Mouse (Mus musculus): Measurements from ENCODE around the gene Tmtc1. TPM values are rescaled to one million over a fixed set of nuclear protein-coding genes. Genes with fewer than 3 reads are reported as not detected.

The Tmtc1 gene
- polyA plus RNA-seq, 1 experiment from 2014 or later, result 3.8 TPM

DNA sequence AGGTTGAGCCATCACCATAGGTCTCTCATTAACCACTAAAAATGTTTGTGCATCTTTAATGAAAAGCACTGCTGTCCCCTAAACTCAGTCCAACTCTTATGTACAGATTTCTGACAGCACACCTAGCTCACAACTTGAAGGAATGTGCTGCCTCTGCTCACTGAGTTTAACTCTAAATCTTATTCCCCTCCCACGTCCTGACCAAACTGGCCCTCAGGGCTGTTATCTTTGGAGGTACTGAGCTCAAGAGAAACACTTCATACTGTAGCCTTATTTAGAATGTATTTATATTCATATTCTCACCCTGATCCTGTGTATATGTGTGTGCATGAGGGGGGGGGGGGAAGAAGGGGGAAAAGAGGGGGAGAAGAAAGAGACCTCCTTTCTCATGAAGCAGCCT is 236.7 kb downstream of the Tmtc1 start:
- Histone ChIP-seq H3K27me3 (ENCODE audit: control insufficient read depth, insufficient read depth, low read length) (no peaks in the 10 kb centered on the region), H3K4me2 (ENCODE audit: low read length) (no peak overlapping the region), H3K4me3 (ENCODE audit: control insufficient read depth in 1 of 2, insufficient read depth in 1 of 2, low read depth in 1 of 2, low read length in 2 of 2) (no peak overlapping the region), H3K9ac (ENCODE audit: low read length) (no peak overlapping the region), H3K36me3 (ENCODE audit: control insufficient read depth, insufficient read depth, low read length) (peaks cover 30% of the 10 kb centered on the region), H3K9me3 (ENCODE audit: control insufficient read depth, low read length) (no peaks in the 10 kb centered on the region), H3K27ac (replicated peaks in 1 of 2; ENCODE audit: control insufficient read depth in 1 of 2, insufficient read depth in 1 of 2, low read depth in 2 of 2, low read length in 2 of 2) (no peak overlapping the region), H3K4me1 (ENCODE audit: control insufficient read depth in 2 of 2, insufficient read depth in 2 of 2, low read length in 2 of 2) (peaks cover 0 to 16% of the 10 kb centered on the region in 2 experiments; a peak in 2 of 4 replicates)
- 39% methylated on average over 1 of the region's 1 CpGs for WGBS
- ATAC-seq (ENCODE audit: insufficient number of reproducible peaks, insufficient read depth, low FRiP score, low read depth), result no peak

DNA sequence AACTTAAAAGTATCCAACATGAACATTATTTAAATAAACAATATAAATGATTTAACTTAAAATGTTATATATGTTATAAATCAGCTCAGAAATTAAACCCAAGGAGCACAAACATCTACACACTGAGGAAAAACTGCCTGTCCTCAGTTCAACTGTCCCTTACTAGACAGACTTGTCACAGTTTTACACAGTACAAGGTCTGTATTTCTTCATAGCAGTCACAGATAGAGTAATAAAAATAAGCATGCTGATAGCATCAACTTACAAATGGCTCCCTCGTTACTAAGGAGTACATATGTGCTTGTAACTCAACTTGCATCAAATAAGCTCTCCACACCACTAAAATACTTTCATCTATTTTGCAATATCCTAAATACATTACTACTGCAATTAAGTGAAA is 239.1 kb downstream of the Tmtc1 start:
- Histone ChIP-seq H3K27me3 (ENCODE audit: control insufficient read depth, insufficient read depth, low read length) (no peaks in the 10 kb centered on the region), H3K27ac (replicated peaks in 1 of 2; ENCODE audit: control insufficient read depth in 1 of 2, insufficient read depth in 1 of 2, low read depth in 2 of 2, low read length in 2 of 2) (no peak overlapping the region), H3K4me3 (ENCODE audit: control insufficient read depth in 1 of 2, insufficient read depth in 1 of 2, low read depth in 1 of 2, low read length in 2 of 2) (no peak overlapping the region), H3K4me1 (ENCODE audit: control insufficient read depth in 2 of 2, insufficient read depth in 2 of 2, low read length in 2 of 2) (peaks cover 0 to 11% of the 10 kb centered on the region in 2 experiments; a peak in 2 of 4 replicates), H3K9ac (ENCODE audit: low read length) (no peak overlapping the region), H3K4me2 (ENCODE audit: low read length) (no peak overlapping the region), H3K9me3 (ENCODE audit: control insufficient read depth, low read length) (no peaks in the 10 kb centered on the region), H3K36me3 (ENCODE audit: control insufficient read depth, insufficient read depth, low read length) (peaks cover 51% of the 10 kb centered on the region)
- ATAC-seq (ENCODE audit: insufficient number of reproducible peaks, insufficient read depth, low FRiP score, low read depth), result no peak
- 78% methylated on average over 1 of the region's 1 CpGs for WGBS

DNA sequence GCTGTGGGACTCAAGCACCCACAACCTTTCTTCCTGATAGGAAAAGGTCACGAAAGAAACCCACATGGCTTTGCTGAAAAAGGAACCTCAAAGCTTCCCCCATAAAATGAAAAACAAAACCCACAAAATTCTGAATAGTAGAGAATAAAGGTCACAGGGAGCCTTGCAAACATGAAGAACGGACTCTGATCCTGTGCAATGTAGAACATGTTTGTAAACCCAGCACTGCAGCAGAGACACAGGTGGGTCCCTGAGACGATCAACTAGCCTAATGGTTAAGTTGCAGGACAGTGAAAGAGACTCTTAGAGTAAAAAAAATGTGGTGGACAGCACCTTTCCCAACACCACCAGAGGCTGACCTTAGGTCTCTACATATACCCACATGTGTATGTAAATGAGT is 244.5 kb downstream of the Tmtc1 start:
- WGBS, result 91% methylated on average over 3 of the region's 3 CpGs

DNA sequence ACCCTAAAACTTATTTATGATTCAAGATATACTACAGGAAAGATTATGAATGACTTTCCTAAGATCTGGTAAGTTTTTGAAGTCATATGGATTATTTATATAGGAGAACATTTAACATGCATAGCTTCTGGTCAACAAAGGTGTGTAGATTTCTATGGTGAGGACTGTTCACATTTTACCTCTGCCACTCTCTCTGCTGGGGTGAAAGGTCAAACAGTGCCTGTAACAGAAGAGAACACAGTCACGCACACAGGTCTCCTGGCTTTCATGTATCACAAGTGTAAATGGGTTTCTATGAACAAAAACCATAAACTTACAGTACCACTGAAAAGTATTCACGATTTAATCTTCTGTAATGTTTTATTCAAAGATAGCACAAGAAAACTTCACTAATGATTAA is 245.0 kb downstream of the Tmtc1 start:
- no peak overlapping the region for H3K9ac ChIP-seq (ENCODE audit: low read length)
- no peak overlapping the region for H3K4me3 ChIP-seq (ENCODE audit: control insufficient read depth in 1 of 2, insufficient read depth in 1 of 2, low read depth in 1 of 2, low read length in 2 of 2)
- H3K36me3 ChIP-seq (ENCODE audit: control insufficient read depth, insufficient read depth, low read length), result peaks cover 89% of the 10 kb centered on the region
- H3K9me3 ChIP-seq (ENCODE audit: control insufficient read depth, low read length), result no peaks in the 10 kb centered on the region
- no peak overlapping the region for H3K27ac ChIP-seq (replicated peaks in 1 of 2; ENCODE audit: control insufficient read depth in 1 of 2, insufficient read depth in 1 of 2, low read depth in 2 of 2, low read length in 2 of 2)
- no peak overlapping the region for H3K4me2 ChIP-seq (ENCODE audit: low read length)
- ATAC-seq (ENCODE audit: insufficient number of reproducible peaks, insufficient read depth, low FRiP score, low read depth), result no peak
- H3K4me1 ChIP-seq (ENCODE audit: control insufficient read depth in 2 of 2, insufficient read depth in 2 of 2, low read length in 2 of 2), result no peaks in the 10 kb centered on the region
- 88% methylated on average over 2 of the region's 2 CpGs for WGBS
- no peaks in the 10 kb centered on the region for H3K27me3 ChIP-seq (ENCODE audit: control insufficient read depth, insufficient read depth, low read length)

More for the DNA sequence above, 244.5 kb downstream of the Tmtc1 start:
- H3K4me1 ChIP-seq (ENCODE audit: control insufficient read depth in 2 of 2, insufficient read depth in 2 of 2, low read length in 2 of 2), result no peaks in the 10 kb centered on the region
- H3K27me3 ChIP-seq (ENCODE audit: control insufficient read depth, insufficient read depth, low read length), result no peaks in the 10 kb centered on the region
- H3K36me3 ChIP-seq (ENCODE audit: control insufficient read depth, insufficient read depth, low read length), result peaks cover 85% of the 10 kb centered on the region
- H3K27ac ChIP-seq (replicated peaks in 1 of 2; ENCODE audit: control insufficient read depth in 1 of 2, insufficient read depth in 1 of 2, low read depth in 2 of 2, low read length in 2 of 2), result no peak overlapping the region
- no peak overlapping the region for H3K4me3 ChIP-seq (ENCODE audit: control insufficient read depth in 1 of 2, insufficient read depth in 1 of 2, low read depth in 1 of 2, low read length in 2 of 2)
- H3K9ac ChIP-seq (ENCODE audit: low read length), result no peak overlapping the region
- H3K9me3 ChIP-seq (ENCODE audit: control insufficient read depth, low read length), result no peaks in the 10 kb centered on the region
- no peak overlapping the region for H3K4me2 ChIP-seq (ENCODE audit: low read length)
- no peak for ATAC-seq (ENCODE audit: insufficient number of reproducible peaks, insufficient read depth, low FRiP score, low read depth)

DNA sequence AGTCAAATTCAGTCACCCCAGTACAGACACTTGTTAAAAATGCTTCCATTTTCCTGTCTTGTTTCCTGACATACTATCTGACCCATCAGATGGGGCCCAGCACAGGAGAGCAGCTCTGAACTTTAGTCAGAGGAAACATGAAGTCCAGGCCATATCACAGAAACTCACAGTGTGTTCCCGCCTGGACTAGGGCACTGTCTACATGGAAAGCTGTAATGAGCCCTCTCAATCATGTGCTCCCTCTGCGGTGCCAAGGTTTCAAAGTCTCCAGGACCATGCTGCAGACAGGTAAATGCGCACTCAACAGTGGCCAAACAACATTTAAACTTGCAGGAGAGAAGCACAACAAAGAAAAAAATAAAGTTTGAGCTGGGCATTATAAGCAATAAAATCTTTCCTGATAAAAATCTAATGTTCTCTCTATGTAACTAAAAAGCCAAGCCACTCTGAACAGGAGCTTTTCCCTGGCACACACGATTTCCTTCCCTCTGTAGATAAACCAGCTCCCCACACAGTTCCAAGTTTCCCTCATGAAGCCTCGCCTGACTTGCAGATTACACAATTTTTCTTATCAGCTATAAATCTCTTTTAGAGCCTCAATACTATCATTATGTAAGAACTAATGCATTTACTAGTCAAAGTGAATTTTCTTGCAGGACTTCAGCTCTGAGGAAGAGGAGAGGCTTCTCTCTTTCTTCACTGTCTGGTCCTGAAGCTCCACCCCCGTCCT is 250.1 kb downstream of the Tmtc1 start:
- no peaks in the 10 kb centered on the region for H3K27me3 ChIP-seq (ENCODE audit: control insufficient read depth, insufficient read depth, low read length)
- no peaks in the 10 kb centered on the region for H3K9me3 ChIP-seq (ENCODE audit: control insufficient read depth, low read length)
- H3K36me3 ChIP-seq (ENCODE audit: control insufficient read depth, insufficient read depth, low read length), result peaks cover 89% of the 10 kb centered on the region
- no peaks in the 10 kb centered on the region for H3K4me1 ChIP-seq (ENCODE audit: control insufficient read depth in 2 of 2, insufficient read depth in 2 of 2, low read length in 2 of 2)
- no peak overlapping the region for H3K4me2 ChIP-seq (ENCODE audit: low read length)
- H3K27ac ChIP-seq (replicated peaks in 1 of 2; ENCODE audit: control insufficient read depth in 1 of 2, insufficient read depth in 1 of 2, low read depth in 2 of 2, low read length in 2 of 2), result no peak overlapping the region
- no peak overlapping the region for H3K9ac ChIP-seq (ENCODE audit: low read length)
- WGBS, result 84% methylated on average over 6 of the region's 6 CpGs
- no peak overlapping the region for H3K4me3 ChIP-seq (ENCODE audit: control insufficient read depth in 1 of 2, insufficient read depth in 1 of 2, low read depth in 1 of 2, low read length in 2 of 2)
- no peak for ATAC-seq (ENCODE audit: insufficient number of reproducible peaks, insufficient read depth, low FRiP score, low read depth)

DNA sequence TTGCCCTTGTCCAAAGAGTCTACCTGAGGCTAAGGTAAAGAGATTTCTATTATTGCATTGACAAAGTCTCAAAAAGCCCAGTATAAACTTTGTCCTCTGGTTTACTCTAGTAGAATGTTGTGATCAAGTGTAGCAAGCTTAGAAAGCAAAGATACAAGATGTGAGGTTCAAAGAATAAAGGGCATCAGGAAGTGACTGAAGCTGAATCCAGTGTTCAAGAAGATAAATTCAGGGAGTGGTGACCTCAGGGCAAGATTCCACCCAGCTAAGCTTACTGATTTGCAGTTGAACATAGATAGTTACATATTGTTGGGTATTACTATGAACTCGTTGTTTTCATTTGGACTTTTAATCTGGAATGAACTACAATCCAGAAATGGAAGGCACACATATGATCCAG is 258.5 kb downstream of the Tmtc1 start:
- ATAC-seq (ENCODE audit: insufficient number of reproducible peaks, insufficient read depth, low FRiP score, low read depth), result no peak
- peaks cover 95% of the 10 kb centered on the region for H3K36me3 ChIP-seq (ENCODE audit: control insufficient read depth, insufficient read depth, low read length)
- H3K9ac ChIP-seq (ENCODE audit: low read length), result no peak overlapping the region
- no peak overlapping the region for H3K4me3 ChIP-seq (ENCODE audit: control insufficient read depth in 1 of 2, insufficient read depth in 1 of 2, low read depth in 1 of 2, low read length in 2 of 2)
- H3K27me3 ChIP-seq (ENCODE audit: control insufficient read depth, insufficient read depth, low read length), result no peaks in the 10 kb centered on the region
- no peaks in the 10 kb centered on the region for H3K4me1 ChIP-seq (ENCODE audit: control insufficient read depth in 2 of 2, insufficient read depth in 2 of 2, low read length in 2 of 2)
- H3K4me2 ChIP-seq (ENCODE audit: low read length), result no peak overlapping the region
- 88% methylated on average over 1 of the region's 1 CpGs for WGBS
- H3K27ac ChIP-seq (replicated peaks in 1 of 2; ENCODE audit: control insufficient read depth in 1 of 2, insufficient read depth in 1 of 2, low read depth in 2 of 2, low read length in 2 of 2), result no peak overlapping the region
- no peaks in the 10 kb centered on the region for H3K9me3 ChIP-seq (ENCODE audit: control insufficient read depth, low read length)

Other genes with a start within 250 kb of the Tmtc1 start
- 150 and 157 TPM in 2 replicates for gene Ergic2, start 232.0 kb downstream of the Tmtc1 start, polyA plus RNA-seq (2014; fragmentation: Nextera tagmentation; extraction: Ambion mirVana)